Mouse (Mus musculus) bone marrow, adult 2 months (tissue): ENCODE results near the gene Dlat. TPM values are rescaled to one million over a fixed set of nuclear protein-coding genes. Genes with fewer than 3 reads are reported as not detected.

Experiments used
- H3K27ac ChIP-seq: fragments of 200-500 bp; 2 replicates; pipeline ENCODE4 v1.5.1; 2012; ENCODE audit warnings: low read depth, mild to moderate bottlenecking, control low read depth, inconsistent platforms, low read length; ENCODE audit not compliant: control insufficient read depth, poor library complexity, insufficient read depth
- H3K4me1 ChIP-seq: fragments of 200-500 bp; 2 replicates; pipeline ENCODE4 v1.6.1; 2011; ENCODE audit warnings: low read length; ENCODE audit not compliant: control insufficient read depth, insufficient read depth
- H3K4me3 ChIP-seq: fragments of 200-500 bp; replicated peaks from 2 replicates; pipeline ENCODE3; 2011; ENCODE audit warnings: mild to moderate bottlenecking, low read depth, low read length, control low read depth; ENCODE audit not compliant: control insufficient read depth
- CTCF ChIP-seq: fragments of 200-500 bp; IDR thresholded peaks from 2 replicates; pipeline ENCODE4 v1.5.1; 2011; ENCODE audit warnings: low read length, control low read depth; ENCODE audit not compliant: control insufficient read depth, insufficient read depth
- POLR2A ChIP-seq: fragments of 200-500 bp; IDR thresholded peaks from 2 replicates; pipeline ENCODE4 v1.6.1; 2011; ENCODE audit warnings: low read depth, mild to moderate bottlenecking, control low read depth, low read length, borderline replicate concordance; ENCODE audit not compliant: control insufficient read depth
- WGBS: fragments of 180-500 bp; shearing (Covaris S2); methylation state at CpG from one replicate; pipeline ENCODE4 v1.1.7; 2018; 5-methylcytosine and 5-hydroxymethylcytosine counted together
- polyA plus RNA-seq: library from polyadenylated mRNA; stranded (reverse); fragments of >200 nt; gene quantifications from 2 replicates; pipeline ENCODE4 v1.2.4, GENCODE M21; 2011; ENCODE audit warnings: low replicate concordance; ENCODE audit not compliant: missing spikeins, insufficient read depth, insufficient read length

Dlat gene
- polyA plus RNA-seq, 1 experiment: 13.8 TPM

DNA sequence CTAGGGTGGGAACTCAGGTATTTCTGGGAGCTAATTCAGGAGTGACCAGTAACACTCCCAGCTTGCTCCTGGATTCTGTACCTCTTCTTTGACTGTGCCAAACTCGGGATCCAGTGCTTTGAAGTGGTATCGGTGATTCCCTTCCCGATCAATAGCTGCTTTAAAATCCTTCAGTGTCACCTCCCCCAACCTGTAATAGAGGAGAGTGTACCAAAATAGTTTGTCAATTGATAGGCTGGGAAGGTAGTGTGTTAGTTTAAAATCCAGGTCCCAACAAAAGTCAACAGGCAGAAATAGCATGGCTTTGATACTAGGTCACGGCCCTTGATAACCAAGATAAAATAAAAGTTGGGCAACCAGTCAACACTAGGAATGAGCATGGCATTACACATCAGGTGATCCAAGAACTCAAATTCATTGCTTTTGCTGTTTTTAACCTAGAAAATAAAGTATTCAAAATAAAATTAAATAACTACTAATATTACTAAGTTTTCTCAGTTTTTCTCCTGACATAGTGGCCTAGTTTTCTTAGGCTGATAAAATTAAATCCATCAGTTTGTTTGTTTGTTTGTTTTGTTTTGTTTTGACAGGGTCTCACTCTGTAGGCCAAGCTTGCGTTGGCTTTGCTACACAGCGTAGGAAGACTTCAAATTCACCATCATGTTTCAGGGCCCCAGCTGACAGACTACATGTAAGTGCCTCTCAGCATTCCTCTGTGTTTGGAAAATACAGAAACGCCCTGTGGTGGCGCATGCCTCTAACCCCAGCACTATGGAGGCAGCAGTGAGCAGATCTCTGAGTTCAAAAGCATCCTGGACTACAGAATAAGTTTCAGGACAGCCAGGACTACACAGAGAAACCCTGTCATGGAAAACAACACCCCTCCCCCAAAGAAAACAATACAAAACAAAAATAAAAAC is 8.3 kb upstream of the Dlat start:
- Histone ChIP-seq H3K27ac (no peak overlapping the region), H3K4me3 (no peak overlapping the region), H3K4me1 (no peaks in the 10 kb centered on the region; the same call in 1 of the 2 replicates)
- 76% methylated on average over 8 of the region's 8 CpGs for WGBS
- TF ChIP-seq POLR2A (no peak), CTCF (no peak)

DNA sequence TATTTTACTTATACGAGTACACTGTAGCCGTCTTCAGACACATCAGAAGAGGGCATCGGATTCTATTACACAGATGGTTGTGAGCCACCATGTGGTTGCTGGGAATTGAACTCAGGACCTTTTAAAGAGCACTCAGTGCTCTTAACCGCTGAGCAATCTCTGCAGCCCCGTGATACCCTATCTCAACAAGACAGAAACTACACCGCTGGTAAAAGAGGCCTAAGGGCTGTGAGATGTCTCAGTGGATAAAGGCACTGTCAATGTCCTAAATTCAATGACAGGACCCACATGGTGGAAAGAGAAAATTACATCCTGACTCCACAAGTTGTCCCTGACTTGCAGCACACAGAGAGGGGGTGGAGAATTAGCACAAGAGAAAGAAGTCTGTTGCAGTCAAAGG is 6.9 kb upstream of the Dlat start:
- TF ChIP-seq CTCF (no peak), POLR2A (no peak)
- WGBS: 74% methylated on average over 6 of the region's 6 CpGs
- no peak overlapping the region for H3K4me3 ChIP-seq
- no peak overlapping the region for H3K27ac ChIP-seq
- H3K4me1 ChIP-seq: no peaks in the 10 kb centered on the region; the same call in 1 of the 2 replicates

DNA sequence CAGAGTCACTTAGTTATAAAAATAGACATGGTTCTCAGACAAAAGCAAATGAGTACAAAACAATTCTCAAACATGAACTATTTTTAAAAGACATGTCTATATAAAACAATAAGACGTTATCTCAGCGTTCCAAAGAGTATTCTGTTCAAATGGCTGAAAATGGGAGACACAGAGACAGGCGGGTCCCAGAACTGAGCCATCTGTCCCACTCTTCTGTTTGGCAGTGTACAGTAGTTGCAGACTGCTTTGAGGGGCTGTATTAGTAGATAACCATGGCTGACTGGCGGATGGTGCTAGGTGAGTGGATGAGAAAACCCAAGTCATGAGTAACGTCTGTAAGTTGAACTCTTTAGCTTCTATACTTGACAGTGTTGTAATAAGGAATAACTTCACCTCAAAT is 5.2 kb upstream of the Dlat start:
- Histone ChIP-seq H3K27ac (no peak overlapping the region), H3K4me3 (no peak overlapping the region), H3K4me1 (peaks cover 2% of the 10 kb centered on the region; the same call in 1 of the 2 replicates)
- TF ChIP-seq CTCF: no peak
- no peak for TF ChIP-seq POLR2A
- WGBS: 80% methylated on average over 5 of the region's 5 CpGs

DNA sequence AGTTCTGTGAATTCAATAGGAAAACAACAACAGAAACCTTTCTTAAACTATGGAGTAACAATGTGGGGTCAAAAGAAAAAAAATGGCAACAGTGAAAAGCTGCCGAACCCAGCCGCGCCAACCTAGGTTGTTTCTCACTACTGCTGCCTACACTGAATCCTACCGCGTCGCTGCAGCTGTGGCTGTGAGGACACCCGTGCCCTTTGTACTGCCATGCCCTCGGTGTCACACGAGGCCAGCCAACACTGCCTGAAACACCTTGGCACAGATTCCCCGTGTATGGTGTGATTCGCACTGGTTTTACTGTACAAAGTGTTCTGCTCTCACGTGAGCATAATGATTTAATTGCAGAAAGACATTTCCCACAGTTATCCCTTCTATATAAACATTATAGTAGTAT is 851 bp upstream of the Dlat start:
- TF ChIP-seq POLR2A (0 out of 2 replicates have a peak, but pooled peaks have one; percentile 18), CTCF (no peak)
- WGBS: 15% methylated on average over 12 of the region's 12 CpGs
- no peak overlapping the region for H3K27ac ChIP-seq
- peak overlapping the region; percentile 50 for H3K4me3 ChIP-seq
- H3K4me1 ChIP-seq: peaks cover 2% of the 10 kb centered on the region; the same call in 1 of the 2 replicates

DNA sequence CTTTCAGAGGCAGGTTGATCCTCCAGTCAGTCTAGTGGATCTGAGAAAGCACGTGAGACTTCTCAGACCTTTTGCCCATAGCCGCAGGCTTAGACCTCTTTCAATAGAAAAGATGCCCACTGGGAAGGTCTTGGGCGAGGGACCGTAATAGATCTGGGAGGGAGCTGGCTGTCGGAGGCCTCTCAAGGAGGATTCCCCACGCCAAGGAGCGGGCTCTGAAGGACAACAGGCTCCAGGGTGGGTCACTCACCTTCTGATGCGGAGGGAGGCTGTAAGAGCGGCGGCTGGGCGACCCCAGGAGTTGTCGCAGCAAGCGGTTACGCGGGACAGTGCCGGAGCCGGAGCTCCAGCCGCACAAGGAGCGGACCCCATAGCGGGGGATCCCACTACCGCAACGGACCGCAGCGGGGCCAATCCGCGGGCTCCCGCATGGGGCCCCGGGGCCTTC is 615 bp downstream of the Dlat start:
- H3K27ac ChIP-seq: peak overlapping the region; percentile 81
- under 1% methylated on average over 26 of the region's 28 CpGs for WGBS
- peak overlapping the region; percentile 99 for H3K4me3 ChIP-seq
- peaks cover 2% of the 10 kb centered on the region; the same call in 1 of the 2 replicates for H3K4me1 ChIP-seq
- TF ChIP-seq POLR2A: no peak
- no peak for TF ChIP-seq CTCF

DNA sequence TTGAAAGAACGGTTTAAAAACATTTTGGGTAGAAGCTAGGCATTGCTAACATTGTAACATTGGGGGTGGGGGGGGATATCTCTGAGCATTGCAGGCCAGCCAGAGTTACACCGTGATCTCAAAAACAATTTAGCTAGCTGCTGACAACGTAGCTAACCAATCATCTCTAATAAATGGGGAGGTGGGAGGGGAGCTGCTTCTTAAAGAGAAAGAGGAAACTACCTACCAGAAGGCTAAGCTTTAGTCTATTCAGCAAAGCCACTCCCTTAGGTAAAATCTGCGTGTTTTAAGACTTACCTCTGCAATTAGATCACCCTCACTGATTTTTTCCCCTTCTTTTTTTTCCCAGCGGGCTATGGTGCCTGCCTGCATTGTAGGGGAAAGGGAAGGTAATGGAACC is 1.2 kb downstream of the Dlat start:
- Histone ChIP-seq H3K27ac (no peak overlapping the region), H3K4me1 (peaks cover 2% of the 10 kb centered on the region; the same call in 1 of the 2 replicates), H3K4me3 (peak overlapping the region; percentile 99)
- 14% methylated on average over 5 of the region's 5 CpGs for WGBS
- TF ChIP-seq CTCF: no peak
- no peak for TF ChIP-seq POLR2A

DNA sequence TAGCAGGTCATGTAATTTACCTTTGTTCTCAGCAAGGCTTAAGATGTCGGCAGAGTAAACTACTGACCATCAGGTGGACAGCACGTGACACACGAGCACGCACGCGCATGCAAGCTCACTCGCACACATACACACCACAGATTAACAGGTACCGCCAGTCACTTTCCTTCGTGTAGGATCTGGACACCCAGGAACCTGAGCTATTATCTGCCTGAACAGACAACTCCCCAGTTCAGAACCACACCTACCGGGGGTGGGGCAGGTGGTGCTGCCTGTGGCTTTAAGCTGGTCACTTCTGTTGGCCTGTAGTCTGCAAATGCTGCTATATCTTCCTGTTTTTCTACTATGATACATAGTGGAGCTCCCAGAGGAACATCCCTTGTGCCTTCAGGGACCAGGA is 9.1 kb downstream of the Dlat start:
- WGBS: 79% methylated on average over 10 of the region's 10 CpGs
- no peaks in the 10 kb centered on the region for H3K4me1 ChIP-seq
- TF ChIP-seq POLR2A: no peak
- no peak for TF ChIP-seq CTCF
- H3K4me3 ChIP-seq: no peak overlapping the region
- no peak overlapping the region for H3K27ac ChIP-seq

DNA sequence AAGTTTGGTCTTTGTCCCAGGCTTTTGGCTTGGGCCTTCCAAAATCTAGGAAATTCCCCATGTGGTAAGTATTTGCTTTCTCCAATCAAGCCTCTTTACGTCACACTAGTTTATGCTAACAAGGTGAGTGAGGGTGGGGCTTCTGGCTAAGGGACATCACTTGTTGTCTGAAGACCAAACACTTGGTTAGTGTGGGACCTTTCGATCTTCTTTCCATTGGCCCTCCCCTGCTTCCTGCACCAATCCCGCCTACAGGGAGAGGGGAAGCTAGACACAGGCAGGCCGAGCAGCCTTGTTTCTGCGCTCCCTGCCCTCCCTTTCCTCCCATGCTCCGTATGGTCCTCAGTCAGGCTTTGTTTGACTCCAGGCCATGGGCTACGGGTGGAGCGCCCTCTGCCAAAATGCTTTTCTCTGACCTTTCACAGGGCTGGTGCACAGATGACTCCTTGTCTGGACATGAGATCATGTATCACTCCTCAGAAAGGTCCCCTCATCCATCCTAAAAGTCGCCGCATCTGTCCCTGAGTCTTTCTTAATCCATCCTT is 12.7 kb downstream of the Dlat start:
- 87% methylated on average over 10 of the region's 10 CpGs for WGBS
- no peak for TF ChIP-seq CTCF
- TF ChIP-seq POLR2A: no peak
- H3K27ac ChIP-seq: no peak overlapping the region

DNA sequence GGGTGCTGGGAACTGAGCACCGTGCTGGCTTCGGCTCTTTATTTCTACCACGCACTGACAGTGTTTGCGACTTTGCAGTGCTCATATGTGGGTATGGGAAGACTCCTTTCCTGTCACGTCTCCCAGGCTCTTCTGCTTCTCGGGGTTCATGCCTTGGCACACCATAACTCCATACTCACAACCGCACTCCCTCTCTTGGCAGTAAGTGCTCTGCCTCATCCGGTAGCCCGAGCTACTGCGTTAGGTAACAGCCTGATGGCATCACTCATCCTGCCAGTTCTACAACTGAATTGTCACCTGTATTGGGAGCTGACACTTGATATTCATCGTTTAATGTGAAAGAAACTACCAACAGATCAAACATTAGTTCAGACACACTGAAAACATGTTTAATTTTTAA is 25.3 kb downstream of the Dlat start:
- no peak overlapping the region for H3K27ac ChIP-seq
- WGBS: 88% methylated on average over 11 of the region's 11 CpGs
- no peaks in the 10 kb centered on the region for H3K4me1 ChIP-seq
- TF ChIP-seq POLR2A: no peak
- TF ChIP-seq CTCF: no peak
- no peak overlapping the region for H3K4me3 ChIP-seq

More for the DNA sequence above, 12.7 kb downstream of the Dlat start:
- H3K4me1 ChIP-seq: no peaks in the 10 kb centered on the region
- H3K4me3 ChIP-seq: no peak overlapping the region
